Mouse (Mus musculus): ENCODE data around the gene Try10. TPM values are rescaled to one million over a fixed set of nuclear protein-coding genes. Genes with fewer than 3 reads are reported as not detected.
"Not testable (repeated sequence)": the region's sequence is repeated elsewhere in the genome, so short reads cannot be mapped to it uniquely, and the experiment has no call there.

Gene Try10
- total RNA-seq (2018; cell fraction: chromatin; rRNA removed) = not detected
- total RNA-seq (2018; cell fraction: cytosol; rRNA removed) = not detected
- not detected for total RNA-seq (2018; cell fraction: nucleus; rRNA removed)
- polyA plus RNA-seq (2018) = not detected in 3 replicates

GRCm38 (mm10) chr6:41353932-41354331, at the start of gene Try10:
TSS of gene Try10 (plus strand) at chr6:41354105.
- no peak within 1 kb of the TSS for H3K27ac ChIP-seq
- no peak within 1 kb of the TSS for H3K4me3 ChIP-seq (ENCODE audit: inconsistent target)
- no peaks in the 10 kb centered on the region for H3K79me2 ChIP-seq (ENCODE audit: inconsistent target)
- 90% methylated on average over 2 of the region's 2 CpGs for WGBS (ENCODE audit: missing documents)
- no peaks in the 10 kb centered on the region for H3K36me3 ChIP-seq (ENCODE audit: inconsistent target)

GRCm38 (mm10) chr6:41316741-41317140, 37.2 kb upstream of the Try10 start, which contains the start of gene Try5:
TSS of gene Try5 (minus strand) at chr6:41316841.
- not testable (repeated sequence) for H3K4me3 ChIP-seq (ENCODE audit: inconsistent target); H3K36me3 ChIP-seq (ENCODE audit: inconsistent target); H3K27ac ChIP-seq; H3K79me2 ChIP-seq (ENCODE audit: inconsistent target)
- 74% methylated on average over 3 of the region's 3 CpGs for WGBS (ENCODE audit: missing documents)

GRCm38 (mm10) chr6:41373772-41374171, 19.9 kb downstream of the Try10 start:
- not testable (repeated sequence) for H3K27ac ChIP-seq; H3K36me3 ChIP-seq (ENCODE audit: inconsistent target); H3K79me2 ChIP-seq (ENCODE audit: inconsistent target); H3K4me3 ChIP-seq (ENCODE audit: inconsistent target)
- no CpG with 5 or more reads among the region's 2 CpGs for WGBS (ENCODE audit: missing documents)

- H3K79me2 ChIP-seq (ENCODE audit: inconsistent target); H3K4me3 ChIP-seq (ENCODE audit: inconsistent target); H3K36me3 ChIP-seq (ENCODE audit: inconsistent target); H3K27ac ChIP-seq: not testable (repeated sequence)
Observed at GRCm38 (mm10) chr6:41377578-41377977, 23.7 kb downstream of the Try10 start, which contains the start of gene Prss3. TSS of gene Prss3 (minus strand) at chr6:41377678.

GRCm38 (mm10) chr6:41386781-41387180, 32.9 kb downstream of the Try10 start:
- Histone ChIP-seq H3K79me2 (ENCODE audit: inconsistent target) (no peaks in the 10 kb centered on the region), H3K36me3 (ENCODE audit: inconsistent target) (no peaks in the 10 kb centered on the region), H3K27ac (no peak overlapping the region), H3K4me3 (ENCODE audit: inconsistent target) (no peak overlapping the region)
- WGBS (ENCODE audit: missing documents) = 100% methylated on average over 2 of the region's 2 CpGs

GRCm38 (mm10) chr6:41391640-41392039, 37.7 kb downstream of the Try10 start:
- not testable (repeated sequence) for H3K27ac ChIP-seq; H3K36me3 ChIP-seq (ENCODE audit: inconsistent target); H3K79me2 ChIP-seq (ENCODE audit: inconsistent target); H3K4me3 ChIP-seq (ENCODE audit: inconsistent target)
- WGBS (ENCODE audit: missing documents) = 50% methylated on average over 1 of the region's 1 CpGs

GRCm38 (mm10) chr6:41392056-41392455, 38.2 kb downstream of the Try10 start, which contains the start of gene Gm5771:
TSS of gene Gm5771 (plus strand) at chr6:41392356.
- not testable (repeated sequence) for H3K27ac ChIP-seq; H3K36me3 ChIP-seq (ENCODE audit: inconsistent target); H3K79me2 ChIP-seq (ENCODE audit: inconsistent target); H3K4me3 ChIP-seq (ENCODE audit: inconsistent target)

Other genes starting within 250 kb of the Try10 start
- gene Try4, start 51.8 kb upstream of the Try10 start, polyA plus RNA-seq (2018) = not detected in 3 replicates
- not detected in 3 replicates for gene Try5, start 37.3 kb upstream of the Try10 start, polyA plus RNA-seq (2018)
- gene Prss3, start 23.6 kb downstream of the Try10 start, polyA plus RNA-seq (2018) = not detected in 3 replicates
- gene Gm5771, start 38.3 kb downstream of the Try10 start, polyA plus RNA-seq (2018) = not detected in 3 replicates
- not detected in 3 replicates for gene Gm10334, start 92.0 kb downstream of the Try10 start, polyA plus RNA-seq (2018)
- gene Prss1, start 104.8 kb downstream of the Try10 start, polyA plus RNA-seq (2018) = not detected in 3 replicates
- not detected in 3 replicates for gene Prss2, start 167.7 kb downstream of the Try10 start, polyA plus RNA-seq (2018)

All from macrophage (primary cell).